Mouse (Mus musculus) G1E (cell line): ENCODE data around the gene Olfr1339. TPM values are rescaled to one million over a fixed set of nuclear protein-coding genes. Genes with fewer than 3 reads are reported as not detected.

Source experiments
- ATAC-seq: 2 replicates; pipeline ENCODE4 v1.8.0; 2016; ENCODE audit warnings: mild to moderate bottlenecking; ENCODE audit not compliant: insufficient number of reproducible peaks, poor library complexity, low FRiP score, severe bottlenecking; ENCODE audit errors: extremely low read depth
- DNase-seq: peaks from one replicate; pipeline ENCODE4 v3.0.0; 2012; ENCODE audit warnings: low spot score
- H3K27me3 ChIP-seq: 2 replicates; pipeline ENCODE4 v1.6.1; 2012; ENCODE audit warnings: mild to moderate bottlenecking, low read length, inconsistent platforms; ENCODE audit not compliant: insufficient read depth
- H3K36me3 ChIP-seq: replicated peaks from 2 replicates; pipeline ENCODE3; 2012; ENCODE audit warnings: mild to moderate bottlenecking, inconsistent platforms
- H3K4me1 ChIP-seq: 2 replicates; pipeline ENCODE4 v1.6.1; 2012; ENCODE audit warnings: low read depth, low read length, inconsistent platforms, mixed read lengths; ENCODE audit not compliant: insufficient read depth
- H3K4me3 ChIP-seq: 2 replicates; pipeline ENCODE4 v1.5.1; 2012; ENCODE audit warnings: low read depth, mild to moderate bottlenecking, inconsistent platforms, low read length, moderate library complexity, mixed read lengths
- H3K9me3 ChIP-seq: replicated peaks from 2 replicates; pipeline ENCODE4 v1.6.1; 2012; ENCODE audit warnings: inconsistent platforms
- CTCF ChIP-seq: IDR thresholded peaks from 2 replicates; pipeline ENCODE4 v1.5.1; 2012; ENCODE audit warnings: low read depth, low read length, inconsistent platforms, mixed read lengths
- GATA1 ChIP-seq: IDR thresholded peaks from 2 replicates; pipeline ENCODE4 v1.6.1; 2012; ENCODE audit warnings: borderline replicate concordance, low read length, inconsistent platforms, mixed read lengths
- GATA2 ChIP-seq: IDR thresholded peaks from 2 replicates; pipeline ENCODE4 v1.6.1; 2012; ENCODE audit warnings: low read depth, low read length, inconsistent platforms, borderline replicate concordance
- POLR2AphosphoS5 ChIP-seq: IDR thresholded peaks from 2 replicates; pipeline ENCODE4 v1.6.1; 2012; ENCODE audit warnings: low read depth, low read length, inconsistent platforms; ENCODE audit not compliant: insufficient replicate concordance
- TAL1 ChIP-seq: conservative IDR thresholded peaks from 2 replicates; pipeline ENCODE4 v1.6.1; 2012; ENCODE audit warnings: low read depth, low read length, inconsistent platforms, mixed read lengths
- polyA plus RNA-seq: library from polyadenylated mRNA; stranded (reverse); fragments of >175 nt; gene quantifications from 2 replicates; pipeline ENCODE4 v1.2.3, GENCODE M21; 2012
- total RNA-seq, 2 experiments: library from RNA; stranded (forward) in 1 of 2; stranded (reverse) in 1 of 2; fragments of 200-1000 nt in 1 of 2; fragments of >200 nt in 1 of 2; fragmentation: Nextera tagmentation in 1 of 2; gene quantifications; 2 replicates each; pipeline ENCODE4 v1.2.3; 2014 to 2017

Olfr1339 gene
- total and polyA plus RNA-seq, 3 experiments = 0.11 TPM; not detected in 2

DNA sequence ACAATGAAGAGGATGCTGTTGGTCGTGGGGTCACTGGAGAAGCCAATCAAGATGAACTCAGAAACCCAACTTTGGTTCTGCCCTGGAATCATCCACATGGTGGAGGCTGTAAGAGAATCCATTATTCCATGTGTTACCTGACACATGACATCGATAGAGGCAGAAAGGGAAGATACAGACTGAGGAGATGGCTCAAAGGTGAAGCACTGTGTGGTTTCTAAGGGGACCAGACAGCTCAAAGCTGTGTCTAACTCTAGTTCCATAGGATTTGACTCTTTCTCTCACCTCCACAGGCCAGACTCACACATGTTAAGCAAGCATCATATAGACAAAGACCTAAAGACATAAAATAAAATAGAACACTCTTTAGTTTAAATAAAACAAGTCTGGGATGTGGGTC is 50.5 kb downstream of the Olfr1339 start, which contains the start of gene Olfr1337:
Gene Olfr1337, minus strand, starts transcription at position 101 of the 400 bp plus-strand sequence.
- H3K4me3 ChIP-seq = no peak within 1 kb of the TSS
- TF ChIP-seq TAL1 = no peak
- no peak for TF ChIP-seq CTCF
- TF ChIP-seq POLR2AphosphoS5 = no peak
- TF ChIP-seq GATA2 = no peak
- TF ChIP-seq GATA1 = no peak
- no peak for DNase-seq
- 0 out of 2 replicates have a peak, but pooled peaks cover 4% of the 10 kb centered on the region for H3K27me3 ChIP-seq
- no peaks in the 10 kb centered on the region for H3K4me1 ChIP-seq
- no peak for ATAC-seq
- H3K9me3 ChIP-seq = no peaks in the 10 kb centered on the region
- H3K36me3 ChIP-seq = no peaks in the 10 kb centered on the region

Other genes with a start within 250 kb of the Olfr1339 start
- gene Tie1, start 242.1 kb upstream of the Olfr1339 start, total RNA-seq (2014; fragmentation: Nextera tagmentation) = not detected in 2 replicates
- 0.05 TPM in 1 of 2 replicates, not detected in the other for gene Tie1, start 242.1 kb upstream of the Olfr1339 start, total RNA-seq (2017)
- gene Tie1, start 242.1 kb upstream of the Olfr1339 start, polyA plus RNA-seq = 0.01 TPM in 1 of 2 replicates, not detected in the other
- gene 2610528J11Rik, start 205.2 kb upstream of the Olfr1339 start, total RNA-seq (2014; fragmentation: Nextera tagmentation) = not detected in 2 replicates
- gene 2610528J11Rik, start 205.2 kb upstream of the Olfr1339 start, total RNA-seq (2017) = not detected in 2 replicates
- gene 2610528J11Rik, start 205.2 kb upstream of the Olfr1339 start, polyA plus RNA-seq = not detected in 2 replicates
- gene Tmem125, start 188.1 kb upstream of the Olfr1339 start, total RNA-seq (2014; fragmentation: Nextera tagmentation) = not detected in 2 replicates
- gene Tmem125, start 188.1 kb upstream of the Olfr1339 start, total RNA-seq (2017) = 0.22 TPM in 1 of 2 replicates, not detected in the other
- not detected in 2 replicates for gene Tmem125, start 188.1 kb upstream of the Olfr1339 start, polyA plus RNA-seq
- not detected in 2 replicates for gene Cfap57, start 111.4 kb upstream of the Olfr1339 start, total RNA-seq (2014; fragmentation: Nextera tagmentation)
- gene Cfap57, start 111.4 kb upstream of the Olfr1339 start, total RNA-seq (2017) = 0.05 TPM in 1 of 2 replicates, not detected in the other
- not detected in 2 replicates for gene Cfap57, start 111.4 kb upstream of the Olfr1339 start, polyA plus RNA-seq
- gene Ebna1bp2, start 111.4 kb upstream of the Olfr1339 start, total RNA-seq (2014; fragmentation: Nextera tagmentation) = 116 and 153 TPM in 2 replicates
- gene Ebna1bp2, start 111.4 kb upstream of the Olfr1339 start, total RNA-seq (2017) = 116 and 127 TPM in 2 replicates
- 25.0 and 41.7 TPM in 2 replicates for gene Ebna1bp2, start 111.4 kb upstream of the Olfr1339 start, polyA plus RNA-seq
- not detected in 2 replicates for gene Olfr62, start 73.2 kb upstream of the Olfr1339 start, total RNA-seq (2014; fragmentation: Nextera tagmentation)
- 0.11 TPM in 1 of 2 replicates, not detected in the other for gene Olfr62, start 73.2 kb upstream of the Olfr1339 start, total RNA-seq (2017)
- not detected in 2 replicates for gene Olfr62, start 73.2 kb upstream of the Olfr1339 start, polyA plus RNA-seq
- gene Olfr1342, start 39.4 kb upstream of the Olfr1339 start, total RNA-seq (2014; fragmentation: Nextera tagmentation) = not detected in 2 replicates
- 0.11 TPM in 1 of 2 replicates, not detected in the other for gene Olfr1342, start 39.4 kb upstream of the Olfr1339 start, total RNA-seq (2017)
- gene Olfr1342, start 39.4 kb upstream of the Olfr1339 start, polyA plus RNA-seq = not detected in 2 replicates
- not detected in 2 replicates for gene Olfr1341, start 28.7 kb upstream of the Olfr1339 start, total RNA-seq (2014; fragmentation: Nextera tagmentation)
- 0.12 and 0.16 TPM in 2 replicates for gene Olfr1341, start 28.7 kb upstream of the Olfr1339 start, total RNA-seq (2017)
- not detected in 2 replicates for gene Olfr1341, start 28.7 kb upstream of the Olfr1339 start, polyA plus RNA-seq
- gene Olfr1340, start 12.0 kb upstream of the Olfr1339 start, total RNA-seq (2014; fragmentation: Nextera tagmentation) = not detected in 2 replicates
- 0.05 TPM in 1 of 2 replicates, not detected in the other for gene Olfr1340, start 12.0 kb upstream of the Olfr1339 start, total RNA-seq (2017)
- gene Olfr1340, start 12.0 kb upstream of the Olfr1339 start, polyA plus RNA-seq = not detected in 2 replicates
- gene Olfr1338, start 26.6 kb downstream of the Olfr1339 start, total RNA-seq (2014; fragmentation: Nextera tagmentation) = not detected in 2 replicates
- gene Olfr1338, start 26.6 kb downstream of the Olfr1339 start, total RNA-seq (2017) = 0.12 TPM in 1 of 2 replicates, not detected in the other
- not detected in 2 replicates for gene Olfr1338, start 26.6 kb downstream of the Olfr1339 start, polyA plus RNA-seq
- gene Olfr1337, start 50.4 kb downstream of the Olfr1339 start, total RNA-seq (2014; fragmentation: Nextera tagmentation) = not detected in 2 replicates
- gene Olfr1337, start 50.4 kb downstream of the Olfr1339 start, total RNA-seq (2017) = 0.22 TPM in 1 of 2 replicates, not detected in the other
- gene Olfr1337, start 50.4 kb downstream of the Olfr1339 start, polyA plus RNA-seq = not detected in 2 replicates
- gene Olfr1335, start 77.8 kb downstream of the Olfr1339 start, total RNA-seq (2014; fragmentation: Nextera tagmentation) = not detected in 2 replicates
- gene Olfr1335, start 77.8 kb downstream of the Olfr1339 start, total RNA-seq (2017) = 0.22 TPM in 1 of 2 replicates, not detected in the other
- gene Olfr1335, start 77.8 kb downstream of the Olfr1339 start, polyA plus RNA-seq = not detected in 2 replicates
- not detected in 2 replicates for gene Olfr1333, start 104.1 kb downstream of the Olfr1339 start, total RNA-seq (2014; fragmentation: Nextera tagmentation)
- gene Olfr1333, start 104.1 kb downstream of the Olfr1339 start, total RNA-seq (2017) = 0.06 and 0.44 TPM in 2 replicates
- gene Olfr1333, start 104.1 kb downstream of the Olfr1339 start, polyA plus RNA-seq = not detected in 2 replicates
- not detected in 2 replicates for gene Olfr1331, start 132.5 kb downstream of the Olfr1339 start, total RNA-seq (2014; fragmentation: Nextera tagmentation)
- 0.12 and 0.22 TPM in 2 replicates for gene Olfr1331, start 132.5 kb downstream of the Olfr1339 start, total RNA-seq (2017)
- not detected in 2 replicates for gene Olfr1331, start 132.5 kb downstream of the Olfr1339 start, polyA plus RNA-seq
- not detected in 2 replicates for gene Olfr1330, start 156.4 kb downstream of the Olfr1339 start, total RNA-seq (2014; fragmentation: Nextera tagmentation)
- 0.05 TPM in 1 of 2 replicates, not detected in the other for gene Olfr1330, start 156.4 kb downstream of the Olfr1339 start, total RNA-seq (2017)
- gene Olfr1330, start 156.4 kb downstream of the Olfr1339 start, polyA plus RNA-seq = not detected in 2 replicates
- not detected in 2 replicates for gene Olfr1329, start 185.3 kb downstream of the Olfr1339 start, total RNA-seq (2014; fragmentation: Nextera tagmentation)
- gene Olfr1329, start 185.3 kb downstream of the Olfr1339 start, total RNA-seq (2017) = 0.11 TPM in 1 of 2 replicates, not detected in the other
- gene Olfr1329, start 185.3 kb downstream of the Olfr1339 start, polyA plus RNA-seq = not detected in 2 replicates
- gene Olfr1328, start 206.4 kb downstream of the Olfr1339 start, total RNA-seq (2014; fragmentation: Nextera tagmentation) = not detected in 2 replicates
- 0.06 and 0.11 TPM in 2 replicates for gene Olfr1328, start 206.4 kb downstream of the Olfr1339 start, total RNA-seq (2017)
- not detected in 2 replicates for gene Olfr1328, start 206.4 kb downstream of the Olfr1339 start, polyA plus RNA-seq
- not detected in 2 replicates for gene Lao1, start 229.4 kb downstream of the Olfr1339 start, total RNA-seq (2014; fragmentation: Nextera tagmentation)
- gene Lao1, start 229.4 kb downstream of the Olfr1339 start, total RNA-seq (2017) = 0.06 TPM in 1 of 2 replicates, not detected in the other
- gene Lao1, start 229.4 kb downstream of the Olfr1339 start, polyA plus RNA-seq = not detected in 2 replicates